Mouse (Mus musculus): ENCODE data around the gene Zc3h7a. TPM values are rescaled to one million over a fixed set of nuclear protein-coding genes. Genes with fewer than 3 reads are reported as not detected.

Gene Zc3h7a
- polyA plus RNA-seq, 1 experiment from 2014 or later, result 55.8 TPM

GRCm38 (mm10) chr16:11093717-11094386, 82.3 kb downstream of the Zc3h7a start:
- H3K36me3 ChIP-seq, result peaks cover 40% of the 10 kb centered on the region
- no peaks in the 10 kb centered on the region for H3K27me3 ChIP-seq
- peaks cover 27% of the 10 kb centered on the region for H3K4me1 ChIP-seq (replicated peaks)
- H3K9me3 ChIP-seq (replicated peaks), result no peaks in the 10 kb centered on the region
- no peak overlapping the region for H3K9ac ChIP-seq
- H3K4me3 ChIP-seq, result no peak overlapping the region
- ATAC-seq (replicated peaks; ENCODE audit: insufficient number of reproducible peaks, insufficient read depth, low FRiP score, low read depth), result no peak
- 79% methylated on average over 13 of the region's 13 CpGs for WGBS
- peak overlapping the region; percentile 68 for H3K27ac ChIP-seq
- no peak overlapping the region for H3K4me2 ChIP-seq

- H3K36me3 ChIP-seq, result peaks cover 51% of the 10 kb centered on the region
- no peaks in the 10 kb centered on the region for H3K27me3 ChIP-seq
- H3K9me3 ChIP-seq (replicated peaks), result no peaks in the 10 kb centered on the region
- peaks cover 27% of the 10 kb centered on the region for H3K4me1 ChIP-seq (replicated peaks)
- H3K4me3 ChIP-seq, result no peak overlapping the region
- H3K27ac ChIP-seq, result peak overlapping the region; percentile 68
- WGBS, result 41% methylated on average over 3 of the region's 3 CpGs
- peak; percentile 58; the same call in 1 of the 2 replicates for ATAC-seq (replicated peaks; ENCODE audit: insufficient number of reproducible peaks, insufficient read depth, low FRiP score, low read depth)
- no peak overlapping the region for H3K4me2 ChIP-seq
- no peak overlapping the region for H3K9ac ChIP-seq
Measured at GRCm38 (mm10) chr16:11092523-11092922, 83.7 kb downstream of the Zc3h7a start.

GRCm38 (mm10) chr16:11092061-11092460, 84.1 kb downstream of the Zc3h7a start:
- no peak overlapping the region for H3K4me2 ChIP-seq
- no peaks in the 10 kb centered on the region for H3K27me3 ChIP-seq
- H3K36me3 ChIP-seq, result peaks cover 55% of the 10 kb centered on the region
- ATAC-seq (replicated peaks; ENCODE audit: insufficient number of reproducible peaks, insufficient read depth, low FRiP score, low read depth), result 0 out of 2 replicates have a peak, but pooled peaks have one; percentile 51
- H3K9ac ChIP-seq, result no peak overlapping the region
- WGBS, result 34% methylated on average over 4 of the region's 4 CpGs
- peaks cover 27% of the 10 kb centered on the region for H3K4me1 ChIP-seq (replicated peaks)
- no peaks in the 10 kb centered on the region for H3K9me3 ChIP-seq (replicated peaks)
- peak overlapping the region; percentile 68 for H3K27ac ChIP-seq
- no peak overlapping the region for H3K4me3 ChIP-seq

GRCm38 (mm10) chr16:11090836-11091570, 85.2 kb downstream of the Zc3h7a start:
- Histone ChIP-seq H3K9me3 (replicated peaks) (no peaks in the 10 kb centered on the region), H3K27ac (peak overlapping the region; percentile 21; the same call in 1 of the 2 replicates), H3K4me2 (no peak overlapping the region), H3K36me3 (peaks cover 59% of the 10 kb centered on the region), H3K9ac (no peak overlapping the region), H3K4me3 (no peak overlapping the region), H3K4me1 (replicated peaks) (peaks cover 27% of the 10 kb centered on the region), H3K27me3 (no peaks in the 10 kb centered on the region)
- ATAC-seq (replicated peaks; ENCODE audit: insufficient number of reproducible peaks, insufficient read depth, low FRiP score, low read depth), result no peak
- WGBS, result 76% methylated on average over 10 of the region's 10 CpGs

GRCm38 (mm10) chr16:11086856-11087588, 89.2 kb downstream of the Zc3h7a start:
- Histone ChIP-seq H3K36me3 (peaks cover 78% of the 10 kb centered on the region), H3K9me3 (replicated peaks) (no peaks in the 10 kb centered on the region), H3K9ac (no peak overlapping the region), H3K4me2 (no peak overlapping the region), H3K27ac (no peak overlapping the region), H3K4me3 (no peak overlapping the region), H3K27me3 (no peaks in the 10 kb centered on the region), H3K4me1 (replicated peaks) (peaks cover 9% of the 10 kb centered on the region)
- WGBS, result 77% methylated on average over 5 of the region's 5 CpGs
- ATAC-seq (replicated peaks; ENCODE audit: insufficient number of reproducible peaks, insufficient read depth, low FRiP score, low read depth), result no peak

Small RNAs within 50 kb of the gene (microRNA-seq; reads per million reads assigned to microRNA genes)
- 95.6 reads per million, percentile 49 among the genes with 10 or more reads in this experiment for gene Gm23935

Other genes starting within 250 kb of the Zc3h7a start
- gene Snn, start 115.4 kb downstream of the Zc3h7a start, polyA plus RNA-seq (2015; fragmentation: Nextera tagmentation; extraction: Ambion mirVana), result 34.0 and 43.3 TPM in 2 replicates
- gene Litaf, start 110.2 kb downstream of the Zc3h7a start, polyA plus RNA-seq (2015; fragmentation: Nextera tagmentation; extraction: Ambion mirVana), result 66.8 and 75.0 TPM in 2 replicates
- gene Txndc11, start 41.7 kb downstream of the Zc3h7a start, polyA plus RNA-seq (2015; fragmentation: Nextera tagmentation; extraction: Ambion mirVana), result 26.2 and 30.5 TPM in 2 replicates
- gene Rsl1d1, start 26.9 kb upstream of the Zc3h7a start, polyA plus RNA-seq (2015; fragmentation: Nextera tagmentation; extraction: Ambion mirVana), result 111 TPM in 2 replicates
- gene Gspt1, start 77.9 kb upstream of the Zc3h7a start, polyA plus RNA-seq (2015; fragmentation: Nextera tagmentation; extraction: Ambion mirVana), result 46.3 and 52.3 TPM in 2 replicates
- 0.20 TPM in 1 of 2 replicates, not detected in the other for gene Tnfrsf17, start 137.4 kb upstream of the Zc3h7a start, polyA plus RNA-seq (2015; fragmentation: Nextera tagmentation; extraction: Ambion mirVana)
- gene Snx29, start 146.5 kb upstream of the Zc3h7a start, polyA plus RNA-seq (2015; fragmentation: Nextera tagmentation; extraction: Ambion mirVana), result 6.1 and 8.3 TPM in 2 replicates